In genomic region chr3:122010292-122010691, GRCm38 (mm10) we compare ENCODE assay signal across 23 mouse cellular contexts. TPM values are rescaled to one million over a fixed set of nuclear protein-coding genes. Genes with fewer than 3 reads are reported as not detected.
DNase-seq lines count a peak whose midpoint lies in the region; ATAC-seq and TF ChIP-seq lines count a peak whose summit lies in the region.
"Had no signal": no experiment of that assay in that cellular context is flagged by ENCODE, and none has a peak within 500 bp of the region (broad histone marks: within the 10 kb centered on the region; RNA-seq: fewer than 3 reads in every experiment).

No protein-coding gene starts in this region.

- H3K27ac ChIP-seq in embryonic fibroblast, embryonic 13.5 days (ENCODE audit: insufficient read depth, low read length): peak overlapping the region; percentile 70
- H3K27ac ChIP-seq: embryonic facial prominence, embryonic 13.5 days; embryonic facial prominence, embryonic 15.5 days; forebrain, embryonic 13.5 days; forebrain, embryonic 15.5 days had no signal

- peak; percentile 59 for ATAC-seq in frontal cortex, adult (ENCODE audit: low TSS enrichment)
- ATAC-seq: activated CD4-positive, CD25-positive, alpha-beta regulatory T cell, adult 4 months; CD4-positive, CD25-positive, alpha-beta regulatory T cell, adult 4 months; forebrain, embryonic 13.5 days; forebrain, embryonic 15.5 days; forebrain, postnatal 0 days had no signal

- TF ChIP-seq POLR2A in embryonic fibroblast, embryonic 13.5 days (IDR thresholded peaks at IDR 0.05; ENCODE audit: low read depth, low read length): no peak

- no peak for DNase-seq in frontal cortex, postnatal 14 days (ENCODE audit: low spot score in 2 of 2)
- peak; percentile 81 for DNase-seq in 3T3-L1 (ENCODE audit: low read depth, low spot score)
- DNase-seq in NIH3T3 (ENCODE audit: low read depth): peak; percentile 51
- no peak for DNase-seq in embryo, embryonic 10.5 days (ENCODE audit: low spot score)
- DNase-seq in ovary, adult 18-20 months (ENCODE audit: low spot score): no peak
- DNase-seq: adrenal gland, adult 8-10 months; adrenal gland, postnatal 14 days; adrenal gland, postnatal 36 days; cerebellum, adult 11-12 months; cerebellum, adult 2 months; cerebellum, adult 9-10 months; cerebellum, postnatal 10 days; cerebellum, postnatal 25 days; embryo, embryonic 11 days; forebrain, postnatal 0 days had no signal

- no peak overlapping the region for H3K4me3 ChIP-seq in embryonic fibroblast, embryonic 13.5 days (ENCODE audit: insufficient read depth, low read length)
- H3K4me3 ChIP-seq: embryonic facial prominence, embryonic 13.5 days; embryonic facial prominence, embryonic 15.5 days; forebrain, embryonic 13.5 days; forebrain, embryonic 15.5 days had no signal

- TF ChIP-seq CTCF in embryonic fibroblast, embryonic 13.5 days (IDR thresholded peaks at IDR 0.05; ENCODE audit: borderline replicate concordance, insufficient read depth, low read length): no peak

- H3K4me1 ChIP-seq in embryonic fibroblast, embryonic 13.5 days (ENCODE audit: control insufficient read depth, insufficient read depth, low read length): peaks cover 10% of the 10 kb centered on the region
- H3K4me1 ChIP-seq: embryonic facial prominence, embryonic 13.5 days; embryonic facial prominence, embryonic 15.5 days; forebrain, embryonic 13.5 days; forebrain, embryonic 15.5 days had no signal

RNA-seq across cellular contexts. Expression of gene Abca4, which starts 34.0 kb away (rescaled TPM):
- 0.68 and 0.80 TPM in 2 replicates for polyA plus RNA-seq in embryonic fibroblast, embryonic 13.5 days (2011; ENCODE audit: insufficient read length, low read depth, missing spikeins)
- polyA plus RNA-seq: activated CD4-positive, CD25-positive, alpha-beta regulatory T cell, adult 4 months; CD4-positive, CD25-positive, alpha-beta regulatory T cell, adult 4 months had no signal

RNA-seq across cellular contexts. Expression of gene Arhgap29, which starts 58.0 kb away (rescaled TPM):
- polyA plus RNA-seq in embryonic fibroblast, embryonic 13.5 days (2011; ENCODE audit: insufficient read length, low read depth, missing spikeins): 144 and 147 TPM in 2 replicates

Comparison
In these comparisons a context has a peak if more than half of its experiments do, and no peak if none do; other contexts are left out.
1. DNase-seq: peak in 3T3-L1 (single experiment) and NIH3T3 (single experiment); none in frontal cortex, postnatal 14 days (0 of 2), embryo, embryonic 10.5 days (single experiment) and ovary, adult 18-20 months (single experiment).